In genomic region chr5:21329672-21330665, GRCm38 (mm10) we compare ENCODE assay signal across 12 mouse cellular contexts. TPM values are rescaled to one million over a fixed set of nuclear protein-coding genes. Genes with fewer than 3 reads are reported as not detected.
DNase-seq lines count a peak whose midpoint lies in the region; ATAC-seq and TF ChIP-seq lines count a peak whose summit lies in the region.
"Had no signal": no experiment of that assay in that cellular context is flagged by ENCODE, and none has a peak within 500 bp of the region (broad histone marks: within the 10 kb centered on the region; RNA-seq: fewer than 3 reads in every experiment).

No protein-coding gene starts in this region.

- no peaks in the 10 kb centered on the region for H3K4me1 ChIP-seq in lung, embryonic 14.5 days (ENCODE audit: insufficient read depth)
- no peaks in the 10 kb centered on the region; the same call in 1 of the 2 replicates for H3K4me1 ChIP-seq in lung, adult 2 months (ENCODE audit: control insufficient read depth, insufficient read depth, low read length)
- H3K4me1 ChIP-seq in heart, embryonic 15.5 days (replicated peaks), result peaks cover 43% of the 10 kb centered on the region

- H3K27me3 ChIP-seq in lung, embryonic 14.5 days (ENCODE audit: insufficient read depth, low read length), result no peaks in the 10 kb centered on the region
- no peaks in the 10 kb centered on the region for H3K27me3 ChIP-seq in heart, embryonic 15.5 days
- H3K27me3 ChIP-seq: kidney, embryonic 15.5 days had no signal

- peak; percentile 28; the same call in 1 of the 2 replicates for ATAC-seq in lung, embryonic 14.5 days (ENCODE audit: insufficient read depth)
- ATAC-seq in granulocyte monocyte progenitor cell, adult 5-6 weeks (replicated peaks; ENCODE audit: poor library complexity, severe bottlenecking), result peak; percentile 42
- peak; percentile 80 for ATAC-seq in heart, embryonic 15.5 days (replicated peaks; ENCODE audit: insufficient number of reproducible peaks, insufficient read depth, low FRiP score, low read depth)

- intact Hi-C loops in left cerebral cortex, adult 2 months (cut with DNase I), result no loop called here

- DNase-seq in lung, embryonic 14.5 days, result no peak
- no peak for DNase-seq in lung, adult 2 months
- peak; percentile 60 for DNase-seq in skeletal muscle tissue, adult 2 months (ENCODE audit: low read depth, low spot score)
- no peak for DNase-seq in kidney, postnatal 36 days
- DNase-seq in left cerebral cortex, adult 2 months (ENCODE audit: extremely low spot score in 1 of 2, low spot score in 2 of 2), result no peak
- DNase-seq: gastrocnemius, postnatal 36 days; right cerebral cortex, adult 18-20 months; thymus, postnatal 36 days had no signal

- 62% methylated on average over 11 of the region's 11 CpGs for WGBS in lung, embryonic 14.5 days
- 63% methylated on average over 11 of the region's 11 CpGs for WGBS in lung, adult 2 months
- 29% methylated on average over 11 of the region's 11 CpGs for WGBS in heart, embryonic 15.5 days

- no peak for TF ChIP-seq CTCF in lung, embryonic 14.5 days (IDR thresholded peaks at IDR 0.05; ENCODE audit: low read depth)
- TF ChIP-seq CTCF in lung, adult 2 months (IDR thresholded peaks at IDR 0.05; ENCODE audit: insufficient read depth, low read length), result no peak
- TF ChIP-seq CTCF in left cerebral cortex, adult 2 months (IDR thresholded peaks at IDR 0.05), result no peak

- no peaks in the 10 kb centered on the region for H3K9me3 ChIP-seq in lung, embryonic 14.5 days (ENCODE audit: low read depth, low read length)
- no peaks in the 10 kb centered on the region for H3K9me3 ChIP-seq in heart, embryonic 15.5 days (replicated peaks)
- H3K9me3 ChIP-seq: kidney, embryonic 15.5 days had no signal

- peak overlapping the region; percentile 51; the same call in 1 of the 2 replicates for H3K27ac ChIP-seq in lung, embryonic 14.5 days (ENCODE audit: low read depth)
- H3K27ac ChIP-seq in heart, embryonic 15.5 days, result peak overlapping the region; percentile 98
- no peak overlapping the region for H3K27ac ChIP-seq in left cerebral cortex, adult 2 months
- H3K27ac ChIP-seq: kidney, embryonic 15.5 days; liver, embryonic 14.5 days had no signal

- no peak overlapping the region for H3K4me3 ChIP-seq in lung, embryonic 14.5 days (ENCODE audit: low read depth, low read length)
- no peak overlapping the region for H3K4me3 ChIP-seq in lung, adult 2 months (replicated peaks; ENCODE audit: extremely low read depth, low read depth, low read length)
- H3K4me3 ChIP-seq in heart, embryonic 15.5 days, result no peak overlapping the region
- H3K4me3 ChIP-seq in left cerebral cortex, adult 2 months, result no peak overlapping the region
- H3K4me3 ChIP-seq: kidney, embryonic 15.5 days had no signal

- no peak overlapping the region for H3K4me2 ChIP-seq in lung, embryonic 14.5 days
- H3K4me2 ChIP-seq in heart, embryonic 15.5 days, result peak overlapping the region; percentile 40
- H3K4me2 ChIP-seq: kidney, embryonic 15.5 days had no signal

- H3K9ac ChIP-seq in lung, embryonic 14.5 days, result no peak overlapping the region
- H3K9ac ChIP-seq in heart, embryonic 15.5 days, result peak overlapping the region; percentile 38
- H3K9ac ChIP-seq: kidney, embryonic 15.5 days; liver, embryonic 14.5 days had no signal

- TF ChIP-seq POLR2A in lung, adult 2 months (IDR thresholded peaks at IDR 0.05; ENCODE audit: borderline replicate concordance, extremely low read depth, low read depth, low read length), result no peak

- no peaks in the 10 kb centered on the region for H3K36me3 ChIP-seq in lung, embryonic 14.5 days (ENCODE audit: insufficient read depth)
- no peaks in the 10 kb centered on the region for H3K36me3 ChIP-seq in heart, embryonic 15.5 days
- H3K36me3 ChIP-seq: kidney, embryonic 15.5 days had no signal

RNA-seq across cellular contexts. Expression of gene Fgl2, which starts 42.5 kb away (rescaled TPM):
- polyA plus RNA-seq in lung, embryonic 14.5 days (2014; fragmentation: Nextera tagmentation; extraction: Ambion mirVana), result 1.6 and 2.1 TPM in 2 replicates
- polyA plus RNA-seq in lung, adult 2 months (2012; rRNA removed), result 11.8 and 12.6 TPM in 2 replicates
- total RNA-seq in granulocyte monocyte progenitor cell, adult 5-6 weeks (2014; fragmentation: Nextera tagmentation), result 37.5 and 40.3 TPM in 2 replicates
- total RNA-seq in granulocyte monocyte progenitor cell, adult 5-6 weeks (2017), result 85.1 and 89.7 TPM in 2 replicates
- 30.4 and 35.5 TPM in 2 replicates for polyA plus RNA-seq in heart, embryonic 15.5 days (2015; fragmentation: Nextera tagmentation; extraction: Ambion mirVana)
- total RNA-seq in left cerebral cortex, adult 2 months (2021), result 1 to 10 TPM; 1.4 TPM

Comparison
In these comparisons a context has a peak if more than half of its experiments do, and no peak if none do; other contexts are left out.
1. ATAC-seq: peak in every context shown above with its lines; median percentile 80 in heart, embryonic 15.5 days; 42 in granulocyte monocyte progenitor cell, adult 5-6 weeks; 28 in lung, embryonic 14.5 days.